Mouse (Mus musculus) myocyte (in vitro differentiated cells): ENCODE data around the gene Fbxo11.

Source experiments
- CEBPB ChIP-seq: IDR thresholded peaks from 2 replicates; pipeline ENCODE4 v1.6.1; 2011; ENCODE audit warnings: mild to moderate bottlenecking, moderate library complexity; ENCODE audit not compliant: poor library complexity, insufficient read depth, severe bottlenecking
- E2F4 ChIP-seq: IDR thresholded peaks from one replicate; pipeline ENCODE4 v1.6.1; 2011; ENCODE audit warnings: mild to moderate bottlenecking, control low read depth, moderate library complexity; ENCODE audit not compliant: insufficient read depth
- MAX ChIP-seq: IDR thresholded peaks from one replicate; pipeline ENCODE4 v1.6.1; 2011; ENCODE audit warnings: low read depth, mild to moderate bottlenecking, control low read depth
- MYOD1 ChIP-seq, 3 experiments: IDR thresholded peaks; one replicate each; pipeline ENCODE4 v1.6.1; 2011; ENCODE audit warnings: control low read depth in 2 of 3, low read depth in 2 of 3, mild to moderate bottlenecking in 2 of 3, moderate library complexity in 1 of 3; ENCODE audit not compliant: insufficient read length in 2 of 3, control insufficient read depth in 1 of 3
- POLR2A ChIP-seq: IDR thresholded peaks from one replicate; pipeline ENCODE4 v1.6.1; 2011; ENCODE audit warnings: low read depth, mild to moderate bottlenecking, control low read depth, moderate library complexity; ENCODE audit not compliant: insufficient read length
- POLR2AphosphoS2 ChIP-seq: IDR thresholded peaks from one replicate; pipeline ENCODE4 v1.6.1; 2011; ENCODE audit warnings: low read depth, control low read depth; ENCODE audit not compliant: insufficient read length
- TCF12 ChIP-seq: IDR thresholded peaks from one replicate; pipeline ENCODE4 v1.6.1; 2011; ENCODE audit warnings: mild to moderate bottlenecking, control low read depth; ENCODE audit not compliant: poor library complexity, insufficient read depth, severe bottlenecking
- TCF3 ChIP-seq: IDR thresholded peaks from one replicate; pipeline ENCODE4 v1.6.1; 2011; ENCODE audit warnings: low read depth, control low read depth; ENCODE audit not compliant: insufficient read length
- USF1 ChIP-seq: IDR thresholded peaks from one replicate; pipeline ENCODE4 v1.6.1; 2011; ENCODE audit warnings: low read depth, mild to moderate bottlenecking, control low read depth, moderate library complexity

GRCm38 (mm10) chr17:88061942-88062341, 3.1 kb downstream of the Fbxo11 start:
- no peak for TF ChIP-seq POLR2A
- no peak for TF ChIP-seq CEBPB
- no peak for TF ChIP-seq MYOD1 (IDR thresholded peaks at IDR 0.05; ENCODE audit: control insufficient read depth in 1 of 3, insufficient read length in 2 of 3, low read depth in 2 of 3)
- no peak for TF ChIP-seq MAX
- no peak for TF ChIP-seq TCF3
- TF ChIP-seq E2F4, result no peak
- TF ChIP-seq TCF12, result no peak
- no peak for TF ChIP-seq POLR2AphosphoS2
- TF ChIP-seq USF1, result no peak
